Mouse (Mus musculus) thymus, adult 2 months (tissue): ENCODE measurements around the gene Cd80.

Experiments used
- CTCF ChIP-seq: fragments of 200-500 bp; IDR thresholded peaks from 2 replicates; pipeline ENCODE4 v1.5.1; 2012; ENCODE audit warnings: mild to moderate bottlenecking, control low read depth, low read length, moderate library complexity, borderline replicate concordance; ENCODE audit not compliant: control insufficient read depth, poor library complexity, insufficient read depth; ENCODE audit errors: extremely low read depth
- POLR2A ChIP-seq: fragments of 200-500 bp; IDR thresholded peaks from 2 replicates; pipeline ENCODE4 v1.6.1; 2012; ENCODE audit warnings: mild to moderate bottlenecking, low read length, control low read depth, moderate library complexity; ENCODE audit not compliant: control insufficient read depth, poor library complexity, insufficient read depth; ENCODE audit errors: extremely low read depth

GRCm38 (mm10) chr16:38466089-38466488, 10.7 kb downstream of the Cd80 start:
- no peak for TF ChIP-seq POLR2A
- TF ChIP-seq CTCF = no peak
